ENCODE assay signal across 8 mouse cellular contexts in genomic region chr17:51832421-51832875, GRCm38 (mm10). TPM values are rescaled to one million over a fixed set of nuclear protein-coding genes. Genes with fewer than 3 reads are reported as not detected.
DNase-seq lines count a peak whose midpoint lies in the region; ATAC-seq lines count a peak whose summit lies in the region.

No protein-coding gene starts in this region.

- H3K4me2 ChIP-seq in hindbrain, embryonic 12.5 days (replicated peaks), result peak overlapping the region; percentile 98
- peak overlapping the region; percentile 83 for H3K4me2 ChIP-seq in liver, embryonic 12.5 days

- peak overlapping the region; percentile 71 for H3K9ac ChIP-seq in hindbrain, embryonic 12.5 days
- H3K9ac ChIP-seq in liver, embryonic 12.5 days, result peak overlapping the region; percentile 53; the same call in 1 of the 2 replicates

- under 1% methylated on average over 53 of the region's 66 CpGs for WGBS in embryonic facial prominence, embryonic 10.5 days
- under 1% methylated on average over 20 of the region's 66 CpGs for WGBS in hindbrain, embryonic 12.5 days
- WGBS in liver, embryonic 12.5 days (ENCODE audit: insufficient replicate concordance), result 0% methylated on average over 22 of the region's 66 CpGs

- H3K27ac ChIP-seq in embryonic facial prominence, embryonic 10.5 days (replicated peaks), result peak overlapping the region; percentile 79
- H3K27ac ChIP-seq in hindbrain, embryonic 12.5 days, result no peak overlapping the region
- H3K27ac ChIP-seq in liver, embryonic 12.5 days, result no peak overlapping the region

- peak; percentile 81 for ATAC-seq in hindbrain, embryonic 12.5 days (ENCODE audit: low FRiP score)
- peak; percentile 40; the same call in 1 of the 2 replicates for ATAC-seq in liver, embryonic 12.5 days

- peaks cover 87% of the 10 kb centered on the region for H3K27me3 ChIP-seq in embryonic facial prominence, embryonic 10.5 days (replicated peaks; ENCODE audit: low read depth, poor library complexity, severe bottlenecking)
- H3K27me3 ChIP-seq in hindbrain, embryonic 12.5 days, result peaks cover 39% of the 10 kb centered on the region
- peaks cover 72% of the 10 kb centered on the region for H3K27me3 ChIP-seq in liver, embryonic 12.5 days (replicated peaks)

- H3K9me3 ChIP-seq in embryonic facial prominence, embryonic 10.5 days, result no peaks in the 10 kb centered on the region
- no peaks in the 10 kb centered on the region for H3K9me3 ChIP-seq in hindbrain, embryonic 12.5 days (replicated peaks)
- no peaks in the 10 kb centered on the region for H3K9me3 ChIP-seq in liver, embryonic 12.5 days (replicated peaks)

- H3K4me1 ChIP-seq in embryonic facial prominence, embryonic 10.5 days, result peaks cover 23% of the 10 kb centered on the region
- H3K4me1 ChIP-seq in hindbrain, embryonic 12.5 days, result peaks cover 18% of the 10 kb centered on the region
- H3K4me1 ChIP-seq in liver, embryonic 12.5 days, result peaks cover 12% of the 10 kb centered on the region; the same call in 1 of the 2 replicates

- H3K36me3 ChIP-seq in embryonic facial prominence, embryonic 10.5 days (replicated peaks), result no peaks in the 10 kb centered on the region
- H3K36me3 ChIP-seq in hindbrain, embryonic 12.5 days, result no peaks in the 10 kb centered on the region
- H3K36me3 ChIP-seq in liver, embryonic 12.5 days, result no peaks in the 10 kb centered on the region

- peak overlapping the region; percentile 75 for H3K4me3 ChIP-seq in embryonic facial prominence, embryonic 10.5 days
- peak overlapping the region; percentile 82 for H3K4me3 ChIP-seq in hindbrain, embryonic 12.5 days
- H3K4me3 ChIP-seq in liver, embryonic 12.5 days, result peak overlapping the region; percentile 62

- DNase-seq in right cerebral cortex, postnatal 10 days (ENCODE audit: low spot score in 2 of 2), result peak; percentile 49 to 54
- DNase-seq in right cerebral cortex, postnatal 36 days (ENCODE audit: low spot score in 2 of 2), result no peak
- DNase-seq in embryonic facial prominence, embryonic 10.5 days (ENCODE audit: low spot score), result no peak
- DNase-seq in naive thymus-derived CD4-positive, alpha-beta T cell, adult 2 months (ENCODE audit: low read depth), result peak; percentile 87
- peak; percentile 87 for DNase-seq in thymus, postnatal 0 days (ENCODE audit: low spot score)
- DNase-seq in Muller cell, postnatal 12 days (ENCODE audit: inconsistent ontology term), result no peak

RNA-seq across cellular contexts. Expression of gene Satb1, which starts 0.6 kb away (rescaled TPM):
- 16.3 TPM in 2 replicates for polyA plus RNA-seq in embryonic facial prominence, embryonic 10.5 days (2016; fragmentation: Nextera tagmentation; extraction: Ambion mirVana)
- 30.7 and 33.6 TPM in 2 replicates for polyA plus RNA-seq in hindbrain, embryonic 12.5 days (2016; fragmentation: Nextera tagmentation; extraction: Ambion mirVana)
- 2.4 and 2.7 TPM in 2 replicates for polyA plus RNA-seq in liver, embryonic 12.5 days (2016; fragmentation: Nextera tagmentation; extraction: Ambion mirVana)
- polyA plus RNA-seq in thymus, postnatal 0 days (2015; fragmentation: Nextera tagmentation; extraction: Ambion mirVana), result 728 and 901 TPM in 2 replicates

Comparison
In these comparisons a context has a peak if more than half of its experiments do, and no peak if none do; other contexts are left out.
1. DNase-seq: peak in right cerebral cortex, postnatal 10 days (2 of 2), naive thymus-derived CD4-positive, alpha-beta T cell, adult 2 months (single experiment) and thymus, postnatal 0 days (single experiment); none in right cerebral cortex, postnatal 36 days (0 of 2), embryonic facial prominence, embryonic 10.5 days (single experiment) and Muller cell, postnatal 12 days (single experiment).
2. RNA of gene Satb1, which starts 0.6 kb away (polyA plus RNA-seq): 728 to 901 TPM in thymus, postnatal 0 days; 30.7 to 33.6 TPM in hindbrain, embryonic 12.5 days, 16.3 TPM in embryonic facial prominence, embryonic 10.5 days and 2.4 to 2.7 TPM in liver, embryonic 12.5 days; every median in the first group is over 10 times any median in the second.
3. Peak in every context shown above with its lines, with median percentiles within 50 percentile points of each other: H3K4me3 ChIP-seq.